Mouse (Mus musculus) ES-E14 (cell line): ENCODE measurements around the gene Dscam. TPM values are rescaled to one million over a fixed set of nuclear protein-coding genes. Genes with fewer than 3 reads are reported as not detected.

Experiments
- DNase-seq: peaks from one replicate; pipeline ENCODE4 v3.0.0-alpha.2; 2013; ENCODE audit warnings: low read depth, low spot score
- H3K27ac ChIP-seq: 2 replicates; pipeline ENCODE4 v1.5.1; 2012; ENCODE audit warnings: low read depth, mild to moderate bottlenecking, low read length, moderate library complexity, mixed read lengths; ENCODE audit not compliant: poor library complexity, insufficient read depth, severe bottlenecking
- H3K36me3 ChIP-seq: 2 replicates; pipeline ENCODE4 v1.6.1; 2012; ENCODE audit warnings: mild to moderate bottlenecking, low read length, moderate library complexity, mixed read lengths; ENCODE audit not compliant: control insufficient read depth, poor library complexity, insufficient read depth, severe bottlenecking
- H3K4me1 ChIP-seq, 2 experiments: fragments of 150-350 bp in 1 of 2; sonication (generic) in 1 of 2; 2 replicates each; pipeline ENCODE4 v1.6.1; 2012; ENCODE audit warnings: low read length in 2 of 2, mild to moderate bottlenecking in 1 of 2, mixed read lengths in 1 of 2; ENCODE audit not compliant: control insufficient read depth in 2 of 2, insufficient read depth in 2 of 2, poor library complexity in 1 of 2
- H3K4me3 ChIP-seq, 2 experiments: fragments of 150-350 bp in 1 of 2; sonication (generic) in 1 of 2; 2 replicates each; pipeline ENCODE4 v1.5.1; 2012; ENCODE audit warnings: low read length in 2 of 2, low read depth in 1 of 2, mild to moderate bottlenecking in 1 of 2, mixed read lengths in 1 of 2; ENCODE audit not compliant: insufficient read depth in 1 of 2, poor library complexity in 1 of 2, severe bottlenecking in 1 of 2
- H3K9ac ChIP-seq: 2 replicates; pipeline ENCODE4 v1.6.1; 2012; ENCODE audit warnings: low read depth, mild to moderate bottlenecking, low read length, mixed read lengths; ENCODE audit not compliant: poor library complexity, insufficient read depth, severe bottlenecking
- H3K9me3 ChIP-seq: fragments of 150-350 bp; sonication (generic); 2 replicates; pipeline ENCODE4 v1.6.1; 2012; ENCODE audit warnings: low read depth, mild to moderate bottlenecking, low read length; ENCODE audit not compliant: control insufficient read depth, insufficient read depth
- CHD2 ChIP-seq: IDR thresholded peaks from 2 replicates; pipeline ENCODE4 v1.6.1; 2014; ENCODE audit warnings: mild to moderate bottlenecking, low read depth, low read length, inconsistent platforms
- HCFC1 ChIP-seq: IDR thresholded peaks from 2 replicates; pipeline ENCODE4 v1.6.1; 2012; ENCODE audit warnings: low read length, inconsistent platforms, borderline replicate concordance; ENCODE audit not compliant: insufficient read depth
- MAFK ChIP-seq: IDR thresholded peaks from 2 replicates; pipeline ENCODE4 v1.6.1; 2014; ENCODE audit warnings: mild to moderate bottlenecking, low read depth, low read length, inconsistent platforms; ENCODE audit not compliant: insufficient read depth
- ZC3H11A ChIP-seq: IDR thresholded peaks from 2 replicates; pipeline ENCODE4 v1.6.1; 2012; ENCODE audit warnings: low read depth, mild to moderate bottlenecking, inconsistent platforms, low read length, borderline replicate concordance
- ZNF384 ChIP-seq: IDR thresholded peaks from 2 replicates; pipeline ENCODE4 v1.6.1; 2012; ENCODE audit warnings: low read depth, low read length, inconsistent platforms
- in situ Hi-C, 2 experiments: fragments of 600-800 bp; cut with MboI; formaldehyde crosslinking; loops; one replicate each; pipeline ENCODE4 v1.15.1; 2025; ENCODE audit warnings: low sequenced_read_pairs in 2 of 2, inconsistent platforms in 1 of 2; ENCODE audit not compliant: unreplicated experiment in 2 of 2
- total RNA-seq: library from RNA; depleted of rRNA; stranded (reverse); fragments of 300-350 nt; gene quantifications from 2 replicates; pipeline ENCODE4 v1.2.3, GENCODE M21; 2012

The Dscam gene
- total RNA-seq, 1 experiment, result 0.04 TPM

- in situ Hi-C loops, result no loop called here
Measured at GRCm38 (mm10) chr16:97026803-97027202, 143.7 kb downstream of the Dscam start.

GRCm38 (mm10) chr16:97024406-97024805 lies 146.1 kb downstream of the Dscam start:
- in situ Hi-C loops, result no loop called here
- Histone ChIP-seq H3K36me3 (no peaks in the 10 kb centered on the region), H3K9me3 (no peaks in the 10 kb centered on the region), H3K4me3 (no peak overlapping the region), H3K27ac (no peak overlapping the region), H3K9ac (no peak overlapping the region), H3K4me1 (no peaks in the 10 kb centered on the region)
- DNase-seq, result no peak
- TF ChIP-seq ZNF384 (no peak), HCFC1 (no peak), CHD2 (no peak), ZC3H11A (no peak)

More at GRCm38 (mm10) chr16:97026803-97027202, 143.7 kb downstream of the Dscam start:
- Histone ChIP-seq H3K9me3 (no peaks in the 10 kb centered on the region), H3K27ac (no peak overlapping the region), H3K4me1 (no peaks in the 10 kb centered on the region), H3K4me3 (no peak overlapping the region), H3K36me3 (no peaks in the 10 kb centered on the region), H3K9ac (no peak overlapping the region)
- TF ChIP-seq ZNF384, result no peak
- TF ChIP-seq ZC3H11A, result no peak
- TF ChIP-seq MAFK, result no peak
- TF ChIP-seq CHD2, result no peak
- no peak for TF ChIP-seq HCFC1
- DNase-seq, result no peak

DNA sequence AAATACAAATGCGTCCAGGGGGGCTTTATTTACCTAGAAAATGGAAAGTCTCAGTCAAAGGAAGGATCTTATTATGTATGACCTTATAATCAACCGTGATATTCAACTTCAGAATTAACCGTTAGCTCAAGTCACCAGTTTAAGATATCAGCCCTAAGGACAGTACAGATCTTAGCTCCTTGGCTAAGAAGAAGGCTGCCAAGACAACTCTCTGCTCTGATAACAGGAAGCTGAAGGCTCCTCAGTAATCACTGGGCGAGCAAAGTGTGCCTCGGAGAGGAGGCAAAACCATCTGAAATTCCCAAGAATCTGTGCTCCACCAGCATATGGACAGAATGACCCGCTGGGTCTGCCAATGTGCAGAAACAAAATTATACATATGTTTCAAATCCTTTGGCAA lies 149.1 kb downstream of the Dscam start:
- in situ Hi-C loops, result no loop called here
- no peaks in the 10 kb centered on the region for H3K9me3 ChIP-seq
- no peak for TF ChIP-seq CHD2
- no peak for TF ChIP-seq HCFC1
- no peak for TF ChIP-seq ZC3H11A
- TF ChIP-seq ZNF384, result no peak
- TF ChIP-seq MAFK, result no peak
- H3K4me1 ChIP-seq, result no peaks in the 10 kb centered on the region
- H3K4me3 ChIP-seq, result no peak overlapping the region
- no peak for DNase-seq
- H3K9ac ChIP-seq, result no peak overlapping the region
- no peaks in the 10 kb centered on the region for H3K36me3 ChIP-seq
- no peak overlapping the region for H3K27ac ChIP-seq

DNA sequence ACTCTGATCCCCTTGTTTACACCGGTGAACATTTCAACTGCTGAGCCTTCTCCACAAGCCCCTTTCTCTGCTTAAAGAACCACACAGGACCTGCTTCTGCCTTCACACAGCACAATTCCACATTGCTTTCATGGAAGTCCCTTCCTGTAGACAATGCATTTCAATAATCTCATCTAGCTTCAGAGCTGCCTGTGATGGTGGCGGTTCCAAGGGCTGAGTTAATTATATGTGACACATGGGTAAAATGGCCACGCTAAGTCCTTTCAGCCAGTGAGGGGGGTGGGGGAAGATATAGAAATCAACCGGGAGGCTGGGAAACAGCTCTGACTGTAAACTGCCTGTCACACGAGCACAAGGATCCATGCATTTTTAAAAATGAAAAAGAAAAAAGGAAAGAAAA lies 152.2 kb downstream of the Dscam start:
- in situ Hi-C loops, result no loop called here
- no peak overlapping the region for H3K9ac ChIP-seq
- no peak overlapping the region for H3K27ac ChIP-seq
- no peak for DNase-seq
- no peaks in the 10 kb centered on the region for H3K9me3 ChIP-seq
- no peaks in the 10 kb centered on the region for H3K4me1 ChIP-seq
- no peaks in the 10 kb centered on the region for H3K36me3 ChIP-seq
- no peak overlapping the region for H3K4me3 ChIP-seq
- TF ChIP-seq ZC3H11A (no peak), CHD2 (no peak), HCFC1 (no peak), MAFK (no peak), ZNF384 (no peak)

DNA sequence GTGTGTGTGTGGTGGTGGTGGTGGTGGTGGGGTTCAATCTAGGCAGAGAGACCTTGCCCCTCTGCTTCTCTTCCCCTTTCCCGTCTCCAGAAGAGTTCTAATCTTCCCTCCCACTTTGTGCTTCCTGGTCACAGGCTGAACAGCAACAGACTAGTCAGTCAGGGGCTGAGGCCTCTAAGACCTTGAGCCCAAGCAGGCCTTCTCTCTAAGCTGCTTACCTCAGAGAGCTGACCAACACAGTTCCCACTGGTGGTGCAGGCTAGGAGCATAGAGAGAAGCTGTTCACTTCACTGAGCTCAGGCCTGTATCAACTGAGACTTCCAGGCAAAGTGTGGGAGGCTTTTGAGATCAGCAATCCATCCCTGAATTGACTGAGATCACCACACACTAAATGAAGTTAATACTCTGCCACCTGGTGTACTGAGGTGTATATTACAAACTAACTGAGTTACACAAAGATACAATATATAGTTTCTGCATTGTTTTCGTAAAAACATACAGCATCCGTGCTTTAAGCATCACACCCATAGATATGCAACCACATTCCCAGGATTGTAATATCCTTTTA lies 153.3 kb downstream of the Dscam start:
- no peak for TF ChIP-seq HCFC1
- TF ChIP-seq CHD2, result no peak
- TF ChIP-seq MAFK, result no peak
- no peak for TF ChIP-seq ZNF384
- no peak for TF ChIP-seq ZC3H11A
- H3K4me3 ChIP-seq, result no peak overlapping the region
- H3K9me3 ChIP-seq, result no peaks in the 10 kb centered on the region
- DNase-seq, result no peak
- H3K27ac ChIP-seq, result no peak overlapping the region
- H3K9ac ChIP-seq, result no peak overlapping the region
- in situ Hi-C loops, result no loop called here
- H3K4me1 ChIP-seq, result no peaks in the 10 kb centered on the region
- no peaks in the 10 kb centered on the region for H3K36me3 ChIP-seq
